Mouse (Mus musculus): ENCODE data around the gene Fat3.

The Fat3 gene

DNA sequence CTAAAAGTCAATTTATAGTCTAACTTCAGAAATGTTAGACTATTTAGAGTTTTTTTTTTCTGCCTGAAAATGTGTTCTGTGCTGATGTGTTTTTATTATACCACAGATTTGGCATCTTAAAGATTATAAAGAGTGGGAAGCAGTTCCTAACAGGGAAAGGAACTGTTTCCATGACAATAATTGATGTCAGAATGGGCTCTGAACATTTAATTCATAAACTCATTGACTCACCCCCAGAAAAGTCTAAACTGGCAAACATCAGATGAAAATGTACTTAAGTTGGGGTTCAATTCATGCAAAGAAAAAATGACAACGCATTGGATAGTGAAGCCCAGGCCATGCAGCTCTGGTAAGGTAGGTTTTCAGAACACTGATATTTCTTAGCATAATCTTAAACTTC, 193.3 kb downstream of the Fat3 start:
- DNase-seq, result no peak

DNA sequence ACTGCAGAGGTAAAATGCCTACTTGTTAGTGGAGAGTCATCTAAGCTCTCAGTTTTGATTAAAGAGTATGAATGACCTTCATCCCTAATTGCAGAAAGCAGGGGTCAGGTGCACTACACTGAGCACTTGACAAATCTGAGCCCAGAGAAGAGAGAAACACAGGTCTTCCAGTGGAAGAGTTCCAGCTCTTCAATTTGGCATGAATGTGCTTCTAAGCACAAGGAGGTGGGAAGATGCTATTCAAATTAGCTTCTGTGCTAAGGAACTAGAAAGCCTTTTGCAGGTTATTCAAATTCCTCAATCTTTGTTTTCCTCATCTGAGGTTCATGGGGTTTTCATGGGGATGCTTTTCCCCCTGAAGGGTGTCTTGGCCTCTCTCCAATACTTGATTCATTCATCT, 194.9 kb downstream of the Fat3 start:
- no peak for DNase-seq

DNA sequence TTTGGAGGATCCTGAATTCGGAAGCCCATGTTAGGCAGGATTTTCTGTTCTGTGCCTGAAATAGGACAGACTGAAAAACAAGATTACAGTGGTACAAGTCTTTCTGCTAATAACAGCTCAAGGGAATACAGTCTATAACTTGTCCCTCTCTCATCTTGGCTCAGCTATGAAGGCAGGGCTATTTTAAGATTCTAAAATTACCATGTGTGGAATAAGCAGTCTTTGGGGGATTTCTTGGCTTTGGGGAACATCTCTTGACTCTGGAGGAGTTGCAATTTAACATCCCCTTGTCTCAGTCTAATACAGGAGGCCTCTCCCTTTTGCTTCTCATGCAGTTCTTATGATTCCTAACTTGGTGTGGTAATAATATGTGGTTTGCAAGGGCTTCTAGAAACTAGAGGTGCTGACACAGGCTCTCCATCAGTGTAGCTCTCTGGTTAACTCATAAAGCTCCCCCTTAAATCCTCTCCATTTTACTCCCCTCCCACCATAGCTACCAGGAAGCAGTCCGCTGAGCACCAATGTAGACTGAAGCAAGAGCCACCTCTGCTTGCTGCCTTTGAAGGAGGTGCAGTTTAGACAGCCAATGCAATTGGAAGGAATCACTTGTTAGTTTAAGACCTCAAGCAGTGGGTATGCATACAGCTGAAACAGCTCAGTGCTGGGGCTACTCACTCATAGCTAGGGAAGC, 195.5 kb downstream of the Fat3 start:
- no peak for DNase-seq

- DNase-seq, result no peak
These were observed 196.1 kb downstream of the Fat3 start for GRCm38 (mm10) chr9:16304949-16305348.

GRCm38 (mm10) chr9:16302484-16302883, 198.6 kb downstream of the Fat3 start:
- no peak for DNase-seq

- DNase-seq, result no peak
These were observed 203.2 kb downstream of the Fat3 start for GRCm38 (mm10) chr9:16297935-16298334.

DNA sequence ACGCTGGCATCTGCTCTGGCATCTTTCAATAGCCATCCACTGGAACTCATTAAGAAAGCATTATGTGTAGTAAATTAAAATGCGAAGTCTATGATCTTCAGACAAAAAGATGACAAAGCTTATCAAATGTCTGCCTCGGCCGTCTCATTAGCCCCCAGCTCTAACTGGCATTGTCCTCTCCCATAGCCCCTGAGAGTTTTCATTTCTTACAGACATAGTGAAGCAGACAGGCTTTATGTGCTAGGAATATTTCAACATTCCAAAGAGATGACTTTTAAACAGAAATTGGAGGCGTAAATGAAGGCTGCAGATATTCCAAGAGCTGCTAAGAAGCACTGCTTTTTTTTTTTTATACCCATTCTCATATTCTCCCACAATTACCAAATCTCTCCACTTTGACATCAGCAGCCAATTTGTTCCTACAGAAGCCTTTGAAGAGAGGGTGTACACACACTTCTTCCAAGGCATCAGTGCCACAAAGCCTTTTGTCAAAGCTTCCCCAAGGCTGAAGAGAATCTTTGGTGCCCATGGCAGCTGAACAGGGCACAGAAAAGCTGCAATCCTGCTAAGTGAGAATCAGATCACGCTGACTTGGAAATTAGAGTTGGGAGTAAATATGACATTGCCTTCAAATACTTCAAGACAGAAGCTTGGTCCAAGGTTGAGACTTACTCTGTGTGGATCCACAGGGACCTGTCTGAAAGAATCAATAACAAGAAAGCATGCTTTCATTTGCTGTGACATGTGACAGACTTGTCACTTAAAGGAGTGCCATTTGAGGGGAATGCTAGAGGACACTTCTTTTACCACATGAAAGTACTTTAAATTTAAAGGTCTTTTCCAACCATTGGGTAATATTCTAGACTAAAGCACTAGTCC, 206.9 kb downstream of the Fat3 start:
- DNase-seq, result no peak

- DNase-seq, result no peak
These were observed 208.6 kb downstream of the Fat3 start for GRCm38 (mm10) chr9:16292492-16292891.

DNA sequence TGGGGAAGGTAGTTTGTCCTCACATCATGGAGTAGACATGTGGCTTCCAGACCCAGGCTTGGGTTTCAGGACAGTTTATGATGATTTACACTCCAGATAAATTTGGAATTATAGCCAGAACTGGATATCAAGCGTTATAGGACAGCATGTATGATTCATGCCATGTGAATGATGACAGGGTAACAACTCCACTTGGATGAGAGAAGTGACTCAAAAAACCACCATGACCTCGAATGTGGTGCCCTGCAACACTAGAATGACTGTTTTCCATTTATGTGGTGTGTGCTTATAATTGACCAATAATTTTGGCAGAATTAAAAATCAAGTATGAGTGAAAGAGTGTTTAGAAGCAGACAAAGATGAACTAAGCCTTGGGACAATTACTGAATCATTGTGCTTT, 210.2 kb downstream of the Fat3 start:
- DNase-seq, result no peak

DNA sequence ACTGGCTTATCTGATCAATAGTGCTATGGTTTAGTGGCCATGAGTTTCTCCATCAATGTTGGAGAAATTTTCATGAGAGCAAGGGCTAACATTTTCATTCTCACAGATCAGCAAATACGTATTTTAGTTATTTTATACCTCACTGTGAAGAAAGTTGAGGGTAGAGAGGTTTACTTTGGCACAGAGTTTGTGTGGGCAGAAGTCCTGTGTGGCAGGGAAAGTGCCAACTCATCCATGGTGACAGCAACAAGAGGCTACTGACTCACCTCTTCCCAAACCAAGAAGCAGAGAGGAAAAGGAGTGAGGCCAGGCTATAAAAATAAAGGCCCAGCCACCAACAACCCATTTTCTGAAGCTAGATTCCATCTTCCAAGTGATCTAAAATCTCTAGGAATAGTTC, 218.1 kb downstream of the Fat3 start:
- DNase-seq, result no peak

- no peak for DNase-seq
These were observed 218.7 kb downstream of the Fat3 start for GRCm38 (mm10) chr9:16282291-16282804.

DNA sequence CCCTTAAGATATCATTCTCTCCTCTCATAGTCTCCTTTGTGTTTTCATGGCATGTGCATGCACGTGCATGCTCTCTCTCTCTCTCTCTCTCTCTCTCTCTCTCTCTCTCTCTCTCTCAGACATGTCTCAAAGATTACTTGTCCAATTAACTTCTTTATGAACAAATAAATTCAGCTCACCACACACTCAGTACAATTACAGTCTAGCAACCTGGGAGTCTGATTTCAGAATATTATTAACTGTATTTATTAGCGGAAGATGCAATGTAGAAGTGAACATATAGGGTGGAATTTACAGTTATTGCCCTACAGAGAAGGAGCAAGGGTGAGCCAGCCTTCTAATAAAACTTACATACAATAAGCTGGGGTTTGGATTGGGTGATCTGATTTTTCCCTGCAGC, 225.5 kb downstream of the Fat3 start:
- DNase-seq, result no peak

DNA sequence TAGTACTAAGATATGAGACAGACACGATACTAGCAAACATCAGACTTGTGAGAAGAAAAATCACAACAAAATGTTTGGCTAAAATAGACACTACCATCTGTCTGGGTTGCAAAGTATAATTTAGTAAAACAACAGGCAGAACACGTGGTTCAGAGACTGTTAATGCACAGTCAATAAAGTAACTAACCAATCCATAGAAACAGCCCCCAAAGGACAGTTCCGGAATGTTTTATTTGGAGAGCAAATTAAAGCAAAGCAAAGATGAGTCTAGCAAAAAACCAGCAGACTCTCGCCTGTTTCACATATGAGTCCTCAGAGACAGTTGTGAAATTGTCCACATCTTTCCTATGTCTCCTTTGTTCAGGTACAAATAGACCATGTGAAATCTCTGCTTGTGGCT, 227.0 kb downstream of the Fat3 start:
- DNase-seq, result no peak

GRCm38 (mm10) chr9:16272810-16273209, 228.3 kb downstream of the Fat3 start:
- no peak for DNase-seq

GRCm38 (mm10) chr9:16270768-16271114, 230.3 kb downstream of the Fat3 start:
- DNase-seq, result no peak

GRCm38 (mm10) chr9:16270056-16270767, 230.9 kb downstream of the Fat3 start:
- no peak for DNase-seq

DNA sequence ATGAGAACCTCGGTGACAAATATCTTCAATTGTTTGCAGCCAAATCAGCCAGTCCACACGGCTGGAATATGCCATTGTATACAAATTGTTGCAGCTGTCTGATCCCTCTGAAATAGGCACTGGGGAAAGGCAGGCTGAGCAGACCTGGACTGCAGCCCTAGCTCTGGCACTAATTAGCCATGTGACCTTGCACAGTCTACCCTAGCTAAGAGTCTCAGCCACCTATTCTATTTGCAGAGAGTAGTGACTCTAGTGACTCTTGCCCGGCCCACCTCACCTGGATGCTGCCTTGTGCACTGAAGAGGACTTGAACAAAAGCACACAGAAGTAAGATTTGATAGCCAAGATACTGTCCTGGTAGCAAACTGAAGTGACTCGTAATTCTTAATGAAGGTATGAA, 235.6 kb downstream of the Fat3 start:
- no peak for DNase-seq

GRCm38 (mm10) chr9:16257241-16257840, 243.7 kb downstream of the Fat3 start:
- DNase-seq, result no peak

DNA sequence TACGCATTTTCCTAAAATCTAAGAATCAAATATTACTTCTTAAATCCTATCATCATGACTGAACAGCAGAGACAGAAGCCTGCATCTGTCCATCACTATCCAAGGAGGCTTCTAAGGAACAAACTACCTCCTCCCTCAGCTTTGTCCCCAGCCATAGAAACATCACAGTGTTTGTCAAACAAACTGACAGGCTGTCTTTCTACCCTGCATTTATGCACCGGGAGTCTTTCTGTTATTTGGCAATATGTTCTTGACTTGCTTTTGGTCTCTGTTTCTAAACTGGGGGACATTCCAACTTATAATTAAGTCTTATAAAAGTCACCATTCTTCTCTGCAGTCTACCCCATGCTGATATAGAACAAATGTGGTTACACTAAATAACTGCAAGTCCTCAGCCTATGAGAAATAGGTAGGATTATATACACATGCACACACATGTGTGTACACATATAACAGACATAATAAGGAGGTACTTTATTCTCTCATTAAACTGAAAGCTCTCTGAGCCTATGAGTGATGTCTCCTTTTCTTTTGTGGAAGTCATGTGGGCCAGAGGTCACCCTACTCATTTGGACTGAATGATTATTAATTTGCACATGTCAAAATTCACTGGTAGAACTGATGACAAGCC, 244.4 kb downstream of the Fat3 start:
- no peak for DNase-seq

DNA sequence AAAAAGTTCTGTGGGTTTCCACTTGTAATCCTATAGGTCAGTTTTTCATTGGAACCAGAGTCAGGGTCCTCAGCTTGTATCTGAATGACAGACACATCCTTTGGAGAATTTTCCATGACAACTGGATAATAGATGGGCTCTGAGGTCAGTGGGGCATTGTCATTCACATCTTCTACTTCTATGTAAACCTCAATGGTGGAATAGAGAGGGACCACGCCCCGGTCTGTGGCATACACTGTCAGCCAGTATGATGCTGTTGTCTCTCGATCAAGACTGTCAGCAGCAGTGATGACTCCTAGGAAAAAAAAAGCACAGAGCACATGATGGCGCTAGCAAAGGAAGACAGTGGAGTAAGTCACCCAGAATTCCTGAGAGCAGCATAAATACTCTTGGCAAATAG, 254.3 kb downstream of the Fat3 start:
- DNase-seq, result no peak

DNA sequence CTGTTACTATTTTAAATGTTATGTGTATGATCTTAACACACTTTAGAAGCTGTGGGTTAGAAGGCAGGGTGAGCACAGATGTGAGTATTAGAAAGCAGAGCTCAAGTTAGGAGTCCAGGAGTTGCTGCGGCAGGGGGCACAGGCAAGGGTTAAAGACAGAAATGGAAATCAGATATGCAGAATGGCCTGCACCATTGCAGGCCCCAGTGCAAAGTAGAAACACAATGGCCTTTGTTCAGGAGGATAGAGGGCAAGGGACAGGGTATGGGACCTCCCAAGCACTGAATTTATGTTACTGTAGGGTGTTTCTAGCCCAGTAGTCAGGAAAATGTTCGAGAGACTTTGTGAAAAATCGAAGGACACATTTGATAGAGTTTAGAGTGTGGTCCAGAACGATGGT, 269.5 kb downstream of the Fat3 start:
- no peak for DNase-seq

GRCm38 (mm10) chr9:16228919-16229318, 272.2 kb downstream of the Fat3 start:
- DNase-seq, result no peak

- DNase-seq, result no peak
These were observed 273.7 kb downstream of the Fat3 start for GRCm38 (mm10) chr9:16227398-16227797.
